Comparison of ENCODE assay signal across 19 mouse cellular contexts in the genomic region with DNA sequence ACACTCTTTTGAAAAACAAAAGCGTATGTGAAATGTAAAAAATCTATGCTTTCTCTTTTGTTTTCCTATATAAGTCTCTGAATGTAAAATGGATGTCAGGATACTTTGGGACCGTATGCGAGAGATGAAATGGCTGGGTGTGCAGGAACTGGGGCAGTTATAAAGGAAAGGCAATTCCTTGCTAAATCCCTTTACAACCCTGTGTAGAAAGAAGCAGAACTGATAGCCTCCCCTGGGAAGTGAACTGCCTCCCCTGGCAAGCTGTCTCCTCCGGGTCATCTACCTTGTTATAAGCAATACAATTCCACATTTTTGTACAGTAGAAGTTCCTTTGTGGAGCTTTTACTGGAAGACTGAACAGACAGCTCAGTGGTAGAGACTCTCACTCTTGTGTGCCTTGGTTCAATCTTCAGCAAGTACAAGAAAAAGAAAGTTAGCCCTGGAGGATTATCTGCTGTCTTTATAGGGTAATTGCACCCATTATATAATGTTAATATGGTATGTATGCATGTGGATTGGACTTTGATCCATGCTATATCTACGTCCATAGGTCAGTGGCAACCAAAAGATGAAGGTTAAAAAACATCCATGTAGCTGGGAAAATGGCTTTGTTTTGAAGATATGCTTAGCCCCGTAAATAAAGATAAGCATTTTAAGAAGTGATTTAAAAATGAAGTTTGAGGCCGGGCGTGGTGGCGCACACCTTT.
"Had no signal": no experiment of that assay in that cellular context is flagged by ENCODE, and none has a peak within 500 bp of the region (broad histone marks: within the 10 kb centered on the region; RNA-seq: fewer than 3 reads in every experiment).

No protein-coding gene starts in this region.

- H3K27ac ChIP-seq: liver, embryonic 15.5 days; lung, embryonic 15.5 days; macrophage; midbrain, embryonic 12.5 days; midbrain, embryonic 15.5 days; neural tube, embryonic 12.5 days; stomach, embryonic 15.5 days; stomach, postnatal 0 days had no signal

- DNase-seq: liver, postnatal 0 days; lung, adult 2 months; lung, postnatal 14 days; lung, postnatal 36 days; right cerebral cortex, postnatal 14 days; right cerebral cortex, postnatal 4 days; thymus, adult 18-20 months; thymus, postnatal 14 days; thymus, postnatal 36 days had no signal

- H3K4me1 ChIP-seq: lung, embryonic 15.5 days; megakaryocyte, embryonic 14.5 days; midbrain, embryonic 12.5 days; midbrain, embryonic 15.5 days; neural tube, embryonic 12.5 days; stomach, embryonic 15.5 days had no signal

- H3K4me3 ChIP-seq: liver, embryonic 15.5 days; lung, embryonic 15.5 days; megakaryocyte, embryonic 14.5 days; midbrain, embryonic 12.5 days; midbrain, embryonic 15.5 days; neural tube, embryonic 12.5 days; stomach, embryonic 15.5 days had no signal

- ATAC-seq: liver, postnatal 0 days; lung, postnatal 0 days; midbrain, embryonic 15.5 days had no signal

- H3K9ac ChIP-seq: liver, embryonic 15.5 days; liver, postnatal 0 days; lung, embryonic 15.5 days; midbrain, embryonic 12.5 days; midbrain, embryonic 15.5 days; neural tube, embryonic 12.5 days; stomach, embryonic 15.5 days had no signal

- H3K36me3 ChIP-seq: liver, embryonic 15.5 days; lung, embryonic 15.5 days; midbrain, embryonic 12.5 days; midbrain, embryonic 15.5 days; neural tube, embryonic 12.5 days; stomach, embryonic 15.5 days had no signal

- H3K4me2 ChIP-seq: liver, embryonic 15.5 days; lung, embryonic 15.5 days; midbrain, embryonic 12.5 days; midbrain, embryonic 15.5 days; neural tube, embryonic 12.5 days; stomach, embryonic 15.5 days had no signal

- H3K27me3 ChIP-seq: liver, embryonic 15.5 days; lung, embryonic 15.5 days; midbrain, embryonic 12.5 days; midbrain, embryonic 15.5 days; neural tube, embryonic 12.5 days; stomach, embryonic 15.5 days had no signal

- H3K9me3 ChIP-seq: liver, embryonic 15.5 days; lung, embryonic 15.5 days; midbrain, embryonic 12.5 days; midbrain, embryonic 15.5 days; neural tube, embryonic 12.5 days; stomach, embryonic 15.5 days had no signal
